Mouse (Mus musculus) CH12.LX (cell line): ENCODE data around the gene Syndig1.

ENCODE experiments used
- CTCF ChIP-seq, 2 experiments: IDR thresholded peaks in 1 of 2; conservative IDR thresholded peaks in 1 of 2; 2 replicates each; pipeline ENCODE4 v1.5.1; 2011 to 2012; ENCODE audit warnings: low read depth in 2 of 2, low read length in 2 of 2, improper control_type of control experiment in 1 of 2, inconsistent platforms in 1 of 2, mild to moderate bottlenecking in 1 of 2, moderate library complexity in 1 of 2
- EP300 ChIP-seq: IDR thresholded peaks from 2 replicates; pipeline ENCODE4 v1.6.1; 2011; ENCODE audit warnings: low read length, improper control_type of control experiment
- ETS1 ChIP-seq: conservative IDR thresholded peaks from 2 replicates; pipeline ENCODE4 v1.6.1; 2012; ENCODE audit warnings: low read depth, mild to moderate bottlenecking, inconsistent platforms, low read length, improper control_type of control experiment, moderate library complexity
- GABPA ChIP-seq: IDR thresholded peaks from 2 replicates; pipeline ENCODE4 v1.6.1; 2012; ENCODE audit warnings: low read depth, low read length, improper control_type of control experiment, inconsistent platforms; ENCODE audit not compliant: insufficient replicate concordance
- HCFC1 ChIP-seq: IDR thresholded peaks from 2 replicates; pipeline ENCODE4 v1.6.1; 2012; ENCODE audit warnings: low read depth, mild to moderate bottlenecking, inconsistent platforms, low read length, improper control_type of control experiment
- MAFK ChIP-seq: IDR thresholded peaks from 2 replicates; pipeline ENCODE4 v1.6.1; 2011; ENCODE audit warnings: low read length, improper control_type of control experiment; ENCODE audit not compliant: insufficient replicate concordance
- MAX ChIP-seq: IDR thresholded peaks from 2 replicates; pipeline ENCODE4 v1.6.1; 2011; ENCODE audit warnings: low read length, improper control_type of control experiment
- MYC ChIP-seq: IDR thresholded peaks from 2 replicates; pipeline ENCODE4 v1.6.1; 2011; ENCODE audit warnings: low read depth, mild to moderate bottlenecking, improper control_type of control experiment, low read length
- POLR2A ChIP-seq: IDR thresholded peaks from 2 replicates; pipeline ENCODE4 v1.6.1; 2011; ENCODE audit warnings: low read depth, mild to moderate bottlenecking, improper control_type of control experiment, low read length
- UBTF ChIP-seq: IDR thresholded peaks from 2 replicates; pipeline ENCODE4 v1.6.1; 2012; ENCODE audit warnings: low read depth, mild to moderate bottlenecking, inconsistent platforms, low read length, improper control_type of control experiment, moderate library complexity
- ZKSCAN1 ChIP-seq: IDR thresholded peaks from 2 replicates; pipeline ENCODE4 v1.6.1; 2012; ENCODE audit warnings: low read depth, inconsistent platforms, low read length, improper control_type of control experiment, borderline replicate concordance

DNA sequence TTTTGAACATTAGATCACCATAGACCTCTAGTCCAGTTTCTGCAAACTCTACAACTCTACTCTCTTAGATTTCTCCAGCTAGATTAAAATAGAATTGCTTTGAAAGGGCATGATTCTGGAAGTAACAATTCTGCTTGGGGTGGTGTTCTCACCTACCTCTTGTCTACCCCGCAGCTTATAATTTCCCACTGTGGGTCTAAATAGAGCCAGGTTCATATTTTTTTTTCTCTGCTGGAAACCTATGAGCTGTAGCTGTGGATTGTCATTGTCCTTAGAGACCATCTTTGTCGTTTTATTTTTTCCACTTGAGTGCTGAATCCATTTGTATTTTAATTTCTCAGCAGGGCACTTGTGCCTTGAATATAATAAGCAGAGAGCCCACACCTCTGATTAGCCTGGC, 162.5 kb downstream of the Syndig1 start:
- TF ChIP-seq POLR2A (no peak), EP300 (no peak), CTCF (conservative IDR thresholded peaks at IDR 0.05 in 1 of 2, IDR thresholded peaks at IDR 0.05 in 1 of 2; ENCODE audit: low read depth in 2 of 2, low read length in 2 of 2) (no peak), UBTF (no peak), MAX (no peak), GABPA (no peak), ZKSCAN1 (no peak), HCFC1 (no peak), MAFK (no peak), MYC (no peak), ETS1 (no peak)
